Mouse (Mus musculus) midbrain, embryonic 14.5 days (tissue): ENCODE measurements around the gene Rgs14. TPM values are rescaled to one million over a fixed set of nuclear protein-coding genes. Genes with fewer than 3 reads are reported as not detected.

Experiments used
- ATAC-seq: fragments of 200-750 bp; cut with Nextera tagmentation; 2 replicates; pipeline ENCODE4 v1.8.0; 2017; ENCODE audit warnings: moderate number of reproducible peaks, moderate library complexity; ENCODE audit not compliant: low FRiP score, low TSS enrichment
- DNase-seq: peaks from one replicate; pipeline ENCODE4 v3.0.0-alpha.2; 2015
- H3K27ac ChIP-seq: fragments of 300-500 bp; sonication (generic); replicated peaks from 2 replicates; pipeline ENCODE4 v1.5.1; 2014; ENCODE audit warnings: mild to moderate bottlenecking, low read depth, low read length, moderate library complexity
- H3K27me3 ChIP-seq: fragments of 300-500 bp; sonication (generic); 2 replicates; pipeline ENCODE4 v1.6.1; 2014; ENCODE audit warnings: low read length, control low read depth, mixed read lengths; ENCODE audit not compliant: control insufficient read depth, insufficient read depth
- H3K36me3 ChIP-seq: fragments of 300-500 bp; sonication (generic); 2 replicates; pipeline ENCODE4 v1.6.1; 2014; ENCODE audit warnings: low read length, control low read depth; ENCODE audit not compliant: control insufficient read depth, insufficient read depth
- H3K4me1 ChIP-seq: fragments of 300-500 bp; sonication (generic); 2 replicates; pipeline ENCODE4 v1.6.1; 2014; ENCODE audit warnings: mild to moderate bottlenecking, antibody characterized with exemption, low read length, control low read depth; ENCODE audit not compliant: control insufficient read depth, insufficient read depth
- H3K4me2 ChIP-seq: fragments of 300-500 bp; sonication (generic); 2 replicates; pipeline ENCODE4 v1.6.1; 2014; ENCODE audit warnings: mild to moderate bottlenecking, low read length, moderate library complexity
- H3K4me3 ChIP-seq: fragments of 300-500 bp; sonication (generic); replicated peaks from 2 replicates; pipeline ENCODE4 v1.5.1; 2014; ENCODE audit warnings: low read depth, low read length
- H3K9ac ChIP-seq: fragments of 300-500 bp; sonication (generic); replicated peaks from 2 replicates; pipeline ENCODE4 v1.6.1; 2014; ENCODE audit warnings: mild to moderate bottlenecking, low read length, moderate library complexity
- H3K9me3 ChIP-seq: fragments of 300-500 bp; sonication (generic); 2 replicates; pipeline ENCODE4 v1.6.1; 2016; ENCODE audit warnings: low read length, control low read depth, mixed read lengths; ENCODE audit not compliant: control insufficient read depth
- WGBS: fragments of 180-500 bp; shearing (Covaris S2); extraction: QIAGEN DNeasy Blood & Tissue Kit; methylation state at CpG from one replicate; pipeline ENCODE4 v1.1.7; 2014; 5-methylcytosine and 5-hydroxymethylcytosine counted together
- polyA plus RNA-seq: library from polyadenylated mRNA; unstranded; fragments of >200 nt; fragmentation: Nextera tagmentation; extraction: Ambion mirVana; gene quantifications from 2 replicates; pipeline ENCODE4 v1.2.1, GENCODE M21; 2014

The Rgs14 gene
- polyA plus RNA-seq, 1 experiment from 2014 or later, result 0.33 TPM

DNA sequence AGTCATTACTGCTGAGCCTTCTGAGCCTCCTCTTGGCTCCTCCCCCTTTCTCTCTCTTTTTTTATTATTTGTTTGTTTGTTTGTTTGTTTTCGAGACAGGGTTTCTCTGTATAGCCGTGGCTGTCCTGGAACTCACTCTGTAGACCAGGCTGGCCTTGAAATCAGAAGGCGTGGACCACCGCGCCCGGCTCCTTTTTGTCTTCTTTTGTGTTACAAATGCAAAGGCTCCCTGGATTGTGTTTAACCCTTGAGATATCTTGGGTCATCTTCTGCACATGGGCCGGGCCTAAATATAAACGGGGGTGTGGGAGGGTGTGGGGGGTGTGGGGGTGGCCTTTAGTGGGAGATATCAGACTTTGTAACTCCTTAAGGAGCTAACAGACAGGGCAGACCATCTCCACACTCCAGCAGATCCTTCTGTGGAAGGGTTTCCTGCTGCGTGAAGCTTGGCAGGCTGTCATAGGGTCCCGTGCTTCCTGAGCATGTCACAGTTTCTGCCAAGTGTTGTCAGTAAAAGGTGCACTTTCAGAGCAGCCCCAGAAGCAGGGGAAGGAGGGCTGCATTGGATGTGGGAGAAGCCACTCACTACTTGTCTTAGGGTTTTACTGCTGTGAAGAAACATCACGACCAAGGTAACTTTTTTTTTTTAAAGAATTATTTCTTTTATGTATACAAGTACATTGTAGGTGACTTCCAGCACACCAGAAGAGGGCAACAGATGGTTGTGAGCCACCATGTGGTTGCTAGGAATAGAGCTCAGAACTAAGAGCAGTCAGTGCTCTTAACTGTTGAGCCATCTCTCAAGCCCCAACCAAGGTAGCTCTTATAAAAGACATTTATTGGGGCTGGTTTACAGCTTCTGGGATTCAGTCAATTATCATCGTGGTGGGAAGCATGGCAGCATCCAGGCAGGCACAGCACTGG is 31.1 kb upstream of the Rgs14 start:
- no peaks in the 10 kb centered on the region for H3K9me3 ChIP-seq
- no peak for ATAC-seq

GRCm38 (mm10) chr13:55339259-55339658 is 30.3 kb upstream of the Rgs14 start:
- H3K36me3 ChIP-seq, result peaks cover 8% of the 10 kb centered on the region
- 42% methylated on average over 2 of the region's 2 CpGs for WGBS
- no peaks in the 10 kb centered on the region for H3K27me3 ChIP-seq
- no peak overlapping the region for H3K27ac ChIP-seq
- no peak overlapping the region for H3K9ac ChIP-seq
- H3K4me2 ChIP-seq, result no peak overlapping the region
- no peak overlapping the region for H3K4me3 ChIP-seq
- ATAC-seq (no peak), DNase-seq (no peak)
- no peaks in the 10 kb centered on the region for H3K9me3 ChIP-seq
- H3K4me1 ChIP-seq, result no peaks in the 10 kb centered on the region

More for the DNA sequence above, 31.1 kb upstream of the Rgs14 start:
- DNase-seq, result no peak
- no peak overlapping the region for H3K9ac ChIP-seq
- H3K27ac ChIP-seq, result no peak overlapping the region
- no peaks in the 10 kb centered on the region for H3K4me1 ChIP-seq
- no peak overlapping the region for H3K4me3 ChIP-seq
- no peak overlapping the region for H3K4me2 ChIP-seq
- no peaks in the 10 kb centered on the region for H3K27me3 ChIP-seq
- no peaks in the 10 kb centered on the region for H3K36me3 ChIP-seq
- WGBS, result 58% methylated on average over 12 of the region's 12 CpGs

GRCm38 (mm10) chr13:55342469-55342868 is 27.1 kb upstream of the Rgs14 start:
- Histone ChIP-seq H3K9ac (no peak overlapping the region), H3K27ac (no peak overlapping the region), H3K4me1 (no peaks in the 10 kb centered on the region), H3K9me3 (no peaks in the 10 kb centered on the region), H3K36me3 (peaks cover 40% of the 10 kb centered on the region), H3K4me3 (no peak overlapping the region), H3K27me3 (no peaks in the 10 kb centered on the region), H3K4me2 (no peak overlapping the region)
- WGBS, result 43% methylated on average over 11 of the region's 11 CpGs
- no peak for DNase-seq
- ATAC-seq, result no peak

DNA sequence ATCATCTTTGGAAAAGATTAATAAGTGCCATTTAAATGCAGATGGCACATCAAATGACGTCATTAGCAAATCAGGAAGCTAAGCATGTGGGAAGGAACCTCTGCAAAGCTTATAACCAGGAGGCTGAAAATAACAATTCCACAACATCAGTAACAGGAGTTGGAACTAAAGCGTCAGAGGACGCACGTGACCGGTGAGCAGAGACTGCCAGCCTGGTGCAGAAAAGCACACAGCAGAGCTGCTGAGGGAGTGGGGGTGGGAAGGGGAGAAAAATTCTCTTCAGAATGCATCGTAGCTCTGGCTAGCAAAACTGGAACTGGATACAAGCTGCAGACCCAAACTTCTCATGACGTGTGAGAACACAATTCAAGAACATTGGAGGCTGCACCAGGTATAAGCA is 25.2 kb upstream of the Rgs14 start:
- Histone ChIP-seq H3K4me1 (no peaks in the 10 kb centered on the region), H3K27me3 (no peaks in the 10 kb centered on the region), H3K4me2 (no peak overlapping the region), H3K36me3 (peaks cover 58% of the 10 kb centered on the region), H3K9me3 (no peaks in the 10 kb centered on the region), H3K9ac (no peak overlapping the region), H3K27ac (no peak overlapping the region), H3K4me3 (no peak overlapping the region)
- DNase-seq (no peak), ATAC-seq (no peak)
- WGBS, result 90% methylated on average over 7 of the region's 7 CpGs

DNA sequence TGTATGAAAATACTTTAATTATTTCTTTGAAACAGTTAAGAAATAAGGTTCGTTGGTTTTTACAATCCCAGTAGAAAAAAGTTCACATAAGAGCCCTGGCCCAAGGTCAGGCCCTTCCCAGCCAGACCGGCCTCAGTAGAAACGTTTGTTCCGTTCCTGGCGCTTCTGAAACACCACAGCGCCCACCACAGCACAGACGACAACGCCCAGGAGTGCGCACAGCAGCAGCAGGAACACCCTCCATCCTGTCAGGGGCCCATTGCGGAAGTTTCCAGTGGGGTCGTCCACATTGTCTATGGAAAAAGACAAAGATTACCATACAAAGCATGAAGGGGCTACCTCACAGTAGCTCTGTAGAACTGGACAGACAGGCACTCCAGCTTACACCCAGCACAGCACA is 22.8 kb upstream of the Rgs14 start:
- no peak overlapping the region for H3K4me3 ChIP-seq
- WGBS, result 87% methylated on average over 11 of the region's 11 CpGs
- no peak overlapping the region for H3K27ac ChIP-seq
- ATAC-seq (no peak), DNase-seq (no peak)
- no peak overlapping the region for H3K4me2 ChIP-seq
- no peaks in the 10 kb centered on the region for H3K27me3 ChIP-seq
- H3K4me1 ChIP-seq, result no peaks in the 10 kb centered on the region
- H3K9ac ChIP-seq, result no peak overlapping the region
- peaks cover 81% of the 10 kb centered on the region for H3K36me3 ChIP-seq
- no peaks in the 10 kb centered on the region for H3K9me3 ChIP-seq

DNA sequence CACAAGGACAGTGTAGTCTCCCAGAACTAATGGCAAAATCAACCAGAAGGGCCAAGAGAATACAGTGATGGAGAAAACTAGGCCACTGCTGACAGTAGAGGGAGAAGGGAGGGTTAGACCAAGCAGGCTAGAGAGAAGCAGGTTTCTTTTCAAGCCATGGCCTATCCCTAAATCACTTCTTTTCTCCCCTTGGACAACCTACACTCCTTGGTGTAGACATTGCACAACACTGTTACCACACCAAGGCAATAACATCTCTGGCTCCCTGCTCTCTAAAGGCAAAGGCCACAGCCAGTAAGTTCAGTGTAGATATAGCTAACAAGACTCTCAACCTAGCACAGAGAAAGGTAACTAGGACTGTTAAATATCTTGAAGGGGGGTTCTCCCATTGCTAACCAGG is 8.4 kb upstream of the Rgs14 start:
- H3K4me2 ChIP-seq, result peak overlapping the region; percentile 65
- no peaks in the 10 kb centered on the region; the same call in 1 of the 2 replicates for H3K27me3 ChIP-seq
- H3K36me3 ChIP-seq, result peaks cover 39% of the 10 kb centered on the region
- no peaks in the 10 kb centered on the region for H3K9me3 ChIP-seq
- peaks cover 14% of the 10 kb centered on the region for H3K4me1 ChIP-seq
- peak overlapping the region; percentile 93 for H3K4me3 ChIP-seq
- H3K9ac ChIP-seq, result no peak overlapping the region
- no peak for DNase-seq
- no peak overlapping the region for H3K27ac ChIP-seq
- ATAC-seq, result no peak

DNA sequence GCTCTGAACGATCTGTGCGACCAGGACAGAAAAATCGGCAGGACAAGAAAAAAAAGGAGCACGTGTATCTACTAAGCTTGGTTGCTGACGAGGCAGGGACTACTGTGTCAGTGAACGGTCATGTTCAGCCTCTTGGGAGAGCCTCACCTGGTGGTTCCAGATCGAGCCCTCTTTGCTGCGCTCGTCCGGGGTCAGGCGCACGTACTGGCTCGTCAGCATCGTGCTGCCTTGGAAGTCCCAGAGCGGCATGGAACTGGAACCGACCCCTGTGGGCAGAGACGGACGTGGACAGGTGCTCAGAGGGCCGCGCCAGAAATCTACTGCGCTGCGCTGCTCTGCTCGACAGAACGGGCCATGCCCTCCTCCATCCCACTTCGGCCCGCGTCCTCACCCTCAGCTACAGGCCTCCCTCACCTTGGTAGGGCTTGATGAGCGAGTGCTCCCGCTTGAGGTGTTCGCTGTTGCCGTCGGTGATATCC is 7.5 kb upstream of the Rgs14 start:
- WGBS, result 1% methylated on average over 32 of the region's 32 CpGs

GRCm38 (mm10) chr13:55362453-55363060 is 7.0 kb upstream of the Rgs14 start, which contains the start of gene Lman2:
Gene Lman2 (minus strand): TSS chr13:55362783.
- DNase-seq (peak; percentile 99), ATAC-seq (peak; percentile 98)
- Histone ChIP-seq H3K4me1 (peaks cover 14% of the 10 kb centered on the region), H3K9me3 (no peaks in the 10 kb centered on the region), H3K4me3 (peak within 1 kb of the TSS; percentile 93), H3K27ac (peak within 1 kb of the TSS; percentile 89), H3K9ac (peak within 1 kb of the TSS; percentile 84), H3K27me3 (no peaks in the 10 kb centered on the region; the same call in 1 of the 2 replicates), H3K4me2 (peak within 1 kb of the TSS; percentile 65), H3K36me3 (peaks cover 32% of the 10 kb centered on the region)
- WGBS, result under 1% methylated on average over 35 of the region's 35 CpGs

More for the DNA sequence above, 7.5 kb upstream of the Rgs14 start:
- ATAC-seq (peak; percentile 47), DNase-seq (no peak)
- Histone ChIP-seq H3K4me2 (peak overlapping the region; percentile 65), H3K27ac (peak overlapping the region; percentile 89), H3K36me3 (peaks cover 34% of the 10 kb centered on the region), H3K9me3 (no peaks in the 10 kb centered on the region), H3K9ac (peak overlapping the region; percentile 84), H3K4me3 (peak overlapping the region; percentile 93), H3K4me1 (peaks cover 14% of the 10 kb centered on the region), H3K27me3 (no peaks in the 10 kb centered on the region; the same call in 1 of the 2 replicates)
